Mouse (Mus musculus) embryo, embryonic 11.5 days (tissue): ENCODE data around the gene Olfr787.

ENCODE experiments used
- DNase-seq: peaks from one replicate; pipeline ENCODE4 v3.0.0-alpha.2; 2012; ENCODE audit warnings: low read depth, low spot score

Olfr787 gene

DNA sequence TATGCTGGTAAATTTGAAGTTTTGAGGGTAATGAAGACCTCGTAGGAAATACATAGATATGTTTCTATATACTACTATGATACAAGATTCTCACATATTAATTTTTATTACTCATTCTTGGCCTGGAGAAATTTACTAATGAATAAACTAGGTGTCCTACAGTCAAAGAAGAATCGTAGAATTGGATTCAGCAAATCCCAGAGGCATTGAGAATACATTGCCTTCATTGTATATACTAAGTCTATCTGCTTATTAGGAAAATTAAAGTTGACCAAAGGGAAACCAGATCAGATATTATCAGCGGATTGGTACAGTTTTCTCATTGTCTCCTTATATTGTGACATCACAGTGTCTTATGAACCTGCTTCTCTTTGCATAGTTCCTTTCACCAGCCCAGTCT lies at the start of gene Olfr787:
TSS of gene Olfr787 (plus strand) at position 301 of the 400 bp plus-strand sequence.
- DNase-seq: no peak

DNA sequence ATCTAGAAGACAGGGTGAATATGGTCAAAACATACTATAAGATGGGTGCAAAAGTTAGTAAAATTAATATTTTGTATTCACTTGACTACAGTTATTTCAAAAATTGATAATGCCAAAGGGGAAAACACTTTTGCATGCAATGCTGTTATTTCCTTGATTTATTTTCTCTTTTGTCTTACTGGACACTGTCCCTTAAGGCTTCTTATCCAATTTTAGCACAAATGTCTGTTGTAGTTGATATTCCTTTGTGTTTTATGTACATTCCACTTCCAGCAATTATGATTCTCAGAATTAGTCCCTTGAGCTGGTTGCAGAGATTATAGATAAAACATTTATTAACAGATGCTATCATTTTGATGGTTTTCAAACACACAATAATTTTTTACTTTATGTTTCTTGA lies 34.7 kb upstream of the Olfr787 start, which contains the start of gene Olfr786:
TSS of gene Olfr786 (plus strand) at position 301 of the 400 bp plus-strand sequence.
- no peak for DNase-seq

DNA sequence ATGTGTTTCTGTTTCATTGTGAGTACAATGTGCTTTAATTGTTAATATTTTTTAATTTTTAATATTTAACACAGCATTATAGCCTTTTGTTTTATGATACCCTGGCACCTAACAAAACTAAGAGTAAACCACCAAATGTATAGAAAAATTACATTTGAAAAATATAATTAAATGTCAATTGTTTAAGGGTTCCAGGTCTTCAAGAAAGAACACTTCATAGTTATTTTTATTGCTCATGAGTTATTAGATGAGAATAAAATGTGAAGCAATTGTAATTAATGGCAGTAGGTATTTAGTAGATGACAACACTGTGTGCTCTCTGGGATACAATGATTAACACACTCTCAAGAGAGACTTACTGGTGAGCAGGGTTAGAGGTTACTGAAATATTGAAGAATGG lies 9.0 kb downstream of the Olfr787 start, which contains the start of gene Olfr788:
TSS of gene Olfr788 (plus strand) at position 301 of the 400 bp plus-strand sequence.
- no peak for DNase-seq

DNA sequence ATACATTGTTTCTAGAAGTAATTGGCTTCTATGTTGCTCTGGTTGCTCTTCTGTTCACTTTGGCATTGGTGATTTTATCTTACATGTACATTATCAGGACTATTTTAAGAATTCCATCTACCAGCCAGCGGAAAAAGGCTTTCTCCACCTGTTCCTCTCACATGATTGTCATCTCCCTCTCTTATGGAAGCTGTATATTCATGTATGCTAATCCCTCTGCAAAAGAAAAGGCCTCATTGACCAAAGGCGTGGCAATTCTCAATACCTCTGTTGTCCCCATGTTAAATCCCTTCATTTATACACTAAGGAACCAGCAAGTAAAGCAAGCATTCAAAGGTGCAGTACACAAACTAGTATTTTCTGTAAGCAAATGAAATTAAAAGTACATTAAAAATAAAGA lies 11.6 kb downstream of the Olfr787 start:
- DNase-seq: no peak

DNA sequence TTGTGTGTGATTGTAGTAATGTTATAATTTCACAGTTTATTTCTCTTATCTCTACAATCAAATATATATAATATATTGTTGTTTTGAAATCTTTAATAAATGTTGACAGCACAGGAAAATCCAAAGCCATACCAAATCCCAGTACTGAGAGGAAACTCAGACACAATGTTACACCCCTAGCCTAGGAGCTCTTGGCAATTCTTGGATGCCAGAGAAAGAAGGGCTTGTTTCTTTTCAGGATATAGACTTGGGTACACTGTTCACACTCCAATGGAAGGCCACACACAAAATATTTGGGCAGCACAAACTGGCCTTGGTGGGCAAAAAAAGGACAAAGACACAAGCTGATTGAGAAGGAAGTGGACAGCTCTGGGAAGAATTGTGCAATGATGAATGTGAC lies 12.1 kb downstream of the Olfr787 start:
- no peak for DNase-seq

DNA sequence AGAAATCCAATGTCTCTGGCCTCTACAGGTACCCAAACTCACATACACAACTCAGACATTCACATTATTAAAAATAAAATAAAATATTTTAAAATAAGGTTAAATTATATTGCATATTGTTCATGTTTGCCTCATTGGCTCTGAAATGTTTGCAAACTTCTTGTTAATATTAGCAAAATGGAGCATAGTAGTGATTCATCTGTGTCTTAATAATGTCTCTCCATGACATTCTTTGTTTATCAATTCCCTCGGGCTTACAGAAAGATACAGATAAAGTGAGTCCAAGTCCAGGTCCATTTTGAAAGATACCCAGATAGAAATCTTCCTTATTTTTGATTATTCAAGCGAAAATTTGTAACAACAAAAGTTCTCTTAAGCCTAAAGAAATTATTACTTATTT lies 22.8 kb downstream of the Olfr787 start, which contains the start of gene Olfr789:
TSS of gene Olfr789 (plus strand) at position 301 of the 400 bp plus-strand sequence.
- no peak for DNase-seq

DNA sequence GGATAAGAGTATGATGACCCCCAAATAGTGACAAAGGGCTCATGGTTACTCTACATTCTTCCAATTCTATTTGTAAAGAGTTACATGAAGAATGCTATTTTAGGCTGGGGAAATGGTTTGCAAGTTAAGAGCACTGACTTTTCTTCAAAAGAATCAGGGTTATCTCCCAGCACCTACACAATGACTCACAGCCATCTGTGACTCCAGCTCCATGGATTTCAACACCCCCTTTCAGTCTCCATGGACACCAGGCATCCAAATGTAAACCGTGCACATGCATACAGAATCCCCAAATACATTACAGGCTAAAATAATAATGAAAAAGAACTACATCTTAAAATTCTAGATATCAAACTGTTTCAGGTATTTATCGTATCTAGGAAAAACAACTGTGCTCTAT lies 28.4 kb downstream of the Olfr787 start:
- DNase-seq: no peak

DNA sequence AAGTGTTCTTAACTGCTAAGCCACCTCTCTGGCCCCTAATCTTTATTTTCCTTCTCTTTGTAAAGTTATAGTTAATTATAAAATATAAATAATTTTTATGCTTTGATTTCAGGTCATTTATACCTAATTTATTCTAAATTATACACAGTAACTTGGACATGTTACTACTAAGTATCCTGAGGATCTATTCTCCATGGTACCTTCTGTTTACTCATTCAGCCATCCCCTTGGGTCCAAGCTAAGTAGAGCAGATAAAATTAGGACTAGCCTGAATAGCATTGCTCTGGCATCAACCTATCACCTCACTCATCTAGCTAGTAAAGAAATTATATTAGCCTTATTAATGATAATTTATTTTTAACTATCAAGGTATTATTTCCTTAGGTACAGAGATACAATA lies 36.5 kb downstream of the Olfr787 start, which contains the start of gene Olfr790:
TSS of gene Olfr790 (plus strand) at position 301 of the 400 bp plus-strand sequence.
- DNase-seq: no peak
